ENCODE assay signal across 32 mouse cellular contexts in genomic region chr4:134043041-134043440, GRCm38 (mm10). TPM values are rescaled to one million over a fixed set of nuclear protein-coding genes. Genes with fewer than 3 reads are reported as not detected.
DNase-seq lines count a peak whose midpoint lies in the region; ATAC-seq and TF ChIP-seq lines count a peak whose summit lies in the region.
"Had no signal": no experiment of that assay in that cellular context is flagged by ENCODE, and none has a peak within 500 bp of the region (broad histone marks: within the 10 kb centered on the region; RNA-seq: fewer than 3 reads in every experiment).

No protein-coding gene starts in this region.

- no peaks in the 10 kb centered on the region for H3K36me3 ChIP-seq in forebrain, embryonic 10.5 days (replicated peaks)
- H3K36me3 ChIP-seq in forebrain, embryonic 12.5 days (replicated peaks): no peaks in the 10 kb centered on the region
- no peaks in the 10 kb centered on the region for H3K36me3 ChIP-seq in midbrain, embryonic 10.5 days
- no peaks in the 10 kb centered on the region for H3K36me3 ChIP-seq in intestine, postnatal 0 days (ENCODE audit: control insufficient read depth, insufficient read depth)
- H3K36me3 ChIP-seq: forebrain, embryonic 15.5 days; G1E; heart, embryonic 13.5 days; hindbrain, embryonic 12.5 days; limb, embryonic 13.5 days had no signal

- no peak overlapping the region for H3K9ac ChIP-seq in forebrain, embryonic 12.5 days
- no peak overlapping the region for H3K9ac ChIP-seq in intestine, postnatal 0 days (ENCODE audit: low read depth, low read length)
- H3K9ac ChIP-seq: forebrain, embryonic 15.5 days; heart, embryonic 13.5 days; hindbrain, embryonic 12.5 days; limb, embryonic 13.5 days; liver, postnatal 0 days had no signal

- no peak for DNase-seq in forebrain, embryonic 10.5 days (ENCODE audit: extremely low spot score, low spot score)
- peak; percentile 18 for DNase-seq in T-cell, adult 2 months (ENCODE audit: low spot score)
- DNase-seq in natural killer cell, adult 2 months (ENCODE audit: low spot score in 2 of 2): peak; percentile 36 to 61
- peak; percentile 31 to 60 for DNase-seq in thymus, postnatal 36 days
- no peak for DNase-seq in midbrain, embryonic 10.5 days (ENCODE audit: low spot score)
- no peak for DNase-seq in kidney, postnatal 14 days
- DNase-seq: adrenal gland, postnatal 10 days; cerebellum, adult 8-10 months; cerebellum, postnatal 25 days; heart, postnatal 10 days; kidney, adult 11 months; kidney, postnatal 25 days; liver, postnatal 0 days; lung, postnatal 4 days; midbrain, embryonic 14.5 days; right cerebral cortex, postnatal 4 days had no signal

- no peak overlapping the region for H3K4me3 ChIP-seq in forebrain, embryonic 10.5 days
- no peak overlapping the region for H3K4me3 ChIP-seq in forebrain, embryonic 12.5 days (replicated peaks)
- no peak overlapping the region for H3K4me3 ChIP-seq in midbrain, embryonic 10.5 days
- no peak overlapping the region for H3K4me3 ChIP-seq in intestine, postnatal 0 days (ENCODE audit: low read depth, low read length)
- H3K4me3 ChIP-seq: forebrain, embryonic 15.5 days; heart, embryonic 13.5 days; hindbrain, embryonic 12.5 days; left cerebral cortex, adult 2 months; limb, embryonic 13.5 days had no signal

- no peak for ATAC-seq in forebrain, embryonic 12.5 days (ENCODE audit: low FRiP score)
- no peak for ATAC-seq in intestine, postnatal 0 days
- ATAC-seq: forebrain, embryonic 15.5 days; liver, postnatal 0 days; lung, postnatal 0 days had no signal

- H3K4me2 ChIP-seq in forebrain, embryonic 12.5 days: no peak overlapping the region
- H3K4me2 ChIP-seq in intestine, postnatal 0 days (replicated peaks; ENCODE audit: low read depth): no peak overlapping the region
- H3K4me2 ChIP-seq: forebrain, embryonic 15.5 days; heart, embryonic 13.5 days; hindbrain, embryonic 12.5 days; limb, embryonic 13.5 days; liver, embryonic 11.5 days had no signal

- peaks cover 6% of the 10 kb centered on the region for H3K4me1 ChIP-seq in forebrain, embryonic 10.5 days
- no peaks in the 10 kb centered on the region; the same call in 1 of the 2 replicates for H3K4me1 ChIP-seq in forebrain, embryonic 12.5 days
- H3K4me1 ChIP-seq in midbrain, embryonic 10.5 days: no peaks in the 10 kb centered on the region; the same call in 1 of the 2 replicates
- H3K4me1 ChIP-seq in intestine, postnatal 0 days (replicated peaks; ENCODE audit: control insufficient read depth, insufficient read depth, low read length): no peaks in the 10 kb centered on the region
- H3K4me1 ChIP-seq: forebrain, embryonic 15.5 days had no signal

- TF ChIP-seq CTCF in intestine, postnatal 0 days (IDR thresholded peaks at IDR 0.05; ENCODE audit: low read depth): no peak

- 0 out of 2 replicates have a peak overlapping the region, but pooled peaks have one; percentile 25 for H3K27ac ChIP-seq in forebrain, embryonic 10.5 days
- H3K27ac ChIP-seq in forebrain, embryonic 12.5 days: no peak overlapping the region
- H3K27ac ChIP-seq in midbrain, embryonic 10.5 days (replicated peaks): no peak overlapping the region
- no peak overlapping the region for H3K27ac ChIP-seq in intestine, postnatal 0 days (ENCODE audit: low read depth, low read length)
- H3K27ac ChIP-seq: forebrain, embryonic 15.5 days; heart, embryonic 13.5 days; hindbrain, embryonic 12.5 days; left cerebral cortex, adult 2 months; limb, embryonic 13.5 days had no signal

- 66% methylated on average over 2 of the region's 2 CpGs for WGBS in forebrain, embryonic 10.5 days
- WGBS in forebrain, embryonic 12.5 days: 68% methylated on average over 2 of the region's 2 CpGs
- WGBS in midbrain, embryonic 10.5 days: 62% methylated on average over 2 of the region's 2 CpGs
- WGBS in intestine, postnatal 0 days: 58% methylated on average over 2 of the region's 2 CpGs

- H3K9me3 ChIP-seq in forebrain, embryonic 10.5 days: no peaks in the 10 kb centered on the region
- no peaks in the 10 kb centered on the region for H3K9me3 ChIP-seq in forebrain, embryonic 12.5 days
- no peaks in the 10 kb centered on the region for H3K9me3 ChIP-seq in midbrain, embryonic 10.5 days (replicated peaks)
- no peaks in the 10 kb centered on the region for H3K9me3 ChIP-seq in intestine, postnatal 0 days (ENCODE audit: control insufficient read depth)
- H3K9me3 ChIP-seq: forebrain, embryonic 15.5 days; heart, embryonic 13.5 days; hindbrain, embryonic 12.5 days; limb, embryonic 13.5 days had no signal

- no peaks in the 10 kb centered on the region for H3K27me3 ChIP-seq in forebrain, embryonic 10.5 days (ENCODE audit: poor library complexity, severe bottlenecking)
- no peaks in the 10 kb centered on the region for H3K27me3 ChIP-seq in forebrain, embryonic 12.5 days
- no peaks in the 10 kb centered on the region for H3K27me3 ChIP-seq in midbrain, embryonic 10.5 days (ENCODE audit: low read depth, poor library complexity, severe bottlenecking)
- H3K27me3 ChIP-seq in intestine, postnatal 0 days (replicated peaks; ENCODE audit: control insufficient read depth, insufficient read depth, low read length): no peaks in the 10 kb centered on the region
- H3K27me3 ChIP-seq: forebrain, embryonic 15.5 days; hindbrain, embryonic 12.5 days; limb, embryonic 13.5 days had no signal

RNA-seq across cellular contexts. Expression of gene Zfp683, which starts 10.6 kb away (rescaled TPM):
- not detected in 2 replicates for polyA plus RNA-seq in forebrain, embryonic 10.5 days (2016; fragmentation: Nextera tagmentation; extraction: Ambion mirVana)
- polyA plus RNA-seq in forebrain, embryonic 12.5 days (2016; fragmentation: Nextera tagmentation; extraction: Ambion mirVana): not detected in 2 replicates
- polyA plus RNA-seq in midbrain, embryonic 10.5 days (2016; fragmentation: Nextera tagmentation; extraction: Ambion mirVana): not detected in 2 replicates
- polyA plus RNA-seq in intestine, postnatal 0 days (2015; fragmentation: Nextera tagmentation; extraction: Ambion mirVana): not detected in 2 replicates
- polyA plus RNA-seq: embryonic facial prominence, embryonic 11.5 days; forebrain, embryonic 15.5 days; frontal cortex, adult 2 months; G1E; heart, embryonic 13.5 days; hindbrain, embryonic 12.5 days; kidney, embryonic 14.5 days; limb, embryonic 13.5 days; liver, embryonic 11.5 days; liver, postnatal 0 days; lung, postnatal 0 days; midbrain, embryonic 14.5 days; neural tube, embryonic 11.5 days; stomach, embryonic 14.5 days had no signal

RNA-seq across cellular contexts. Expression of gene Crybg2, which starts 17.6 kb away (rescaled TPM):
- polyA plus RNA-seq in forebrain, embryonic 10.5 days (2016; fragmentation: Nextera tagmentation; extraction: Ambion mirVana): 1.7 and 3.5 TPM in 2 replicates
- 0.62 and 0.96 TPM in 2 replicates for polyA plus RNA-seq in forebrain, embryonic 12.5 days (2016; fragmentation: Nextera tagmentation; extraction: Ambion mirVana)
- 2.0 TPM in 2 replicates for polyA plus RNA-seq in midbrain, embryonic 10.5 days (2016; fragmentation: Nextera tagmentation; extraction: Ambion mirVana)
- 17.9 and 22.5 TPM in 2 replicates for polyA plus RNA-seq in intestine, postnatal 0 days (2015; fragmentation: Nextera tagmentation; extraction: Ambion mirVana)
- polyA plus RNA-seq: heart, embryonic 13.5 days had no signal

RNA-seq across cellular contexts. Expression of gene Lin28a, which starts 24.4 kb away (rescaled TPM):
- 21.6 and 25.7 TPM in 2 replicates for polyA plus RNA-seq in forebrain, embryonic 10.5 days (2016; fragmentation: Nextera tagmentation; extraction: Ambion mirVana)
- polyA plus RNA-seq in forebrain, embryonic 12.5 days (2016; fragmentation: Nextera tagmentation; extraction: Ambion mirVana): 0.92 and 1.5 TPM in 2 replicates
- polyA plus RNA-seq in midbrain, embryonic 10.5 days (2016; fragmentation: Nextera tagmentation; extraction: Ambion mirVana): 16.9 and 29.2 TPM in 2 replicates
- not detected in 2 replicates for polyA plus RNA-seq in intestine, postnatal 0 days (2015; fragmentation: Nextera tagmentation; extraction: Ambion mirVana)
- polyA plus RNA-seq: forebrain, embryonic 15.5 days; frontal cortex, adult 2 months; G1E; gonadal fat pad, adult 2 months; kidney, embryonic 14.5 days; lung, postnatal 0 days had no signal

RNA-seq across cellular contexts. Expression of gene Dhdds, which starts 42.3 kb away (rescaled TPM):
- polyA plus RNA-seq in forebrain, embryonic 10.5 days (2016; fragmentation: Nextera tagmentation; extraction: Ambion mirVana): 40.3 and 41.9 TPM in 2 replicates
- polyA plus RNA-seq in forebrain, embryonic 12.5 days (2016; fragmentation: Nextera tagmentation; extraction: Ambion mirVana): 45.5 and 48.6 TPM in 2 replicates
- polyA plus RNA-seq in midbrain, embryonic 10.5 days (2016; fragmentation: Nextera tagmentation; extraction: Ambion mirVana): 38.8 and 41.4 TPM in 2 replicates
- polyA plus RNA-seq in intestine, postnatal 0 days (2015; fragmentation: Nextera tagmentation; extraction: Ambion mirVana): 26.1 TPM in 2 replicates

RNA-seq across cellular contexts. Expression of gene Cd52, which starts 51.8 kb away (rescaled TPM):
- 4.1 and 5.0 TPM in 2 replicates for polyA plus RNA-seq in forebrain, embryonic 10.5 days (2016; fragmentation: Nextera tagmentation; extraction: Ambion mirVana)
- polyA plus RNA-seq in forebrain, embryonic 12.5 days (2016; fragmentation: Nextera tagmentation; extraction: Ambion mirVana): 3.8 and 3.9 TPM in 2 replicates
- 5.1 TPM in 2 replicates for polyA plus RNA-seq in midbrain, embryonic 10.5 days (2016; fragmentation: Nextera tagmentation; extraction: Ambion mirVana)
- polyA plus RNA-seq in intestine, postnatal 0 days (2015; fragmentation: Nextera tagmentation; extraction: Ambion mirVana): 28.7 and 31.2 TPM in 2 replicates

Comparison
In these comparisons a context has a peak if more than half of its experiments do, and no peak if none do; other contexts are left out.
1. DNase-seq: peak in T-cell, adult 2 months (single experiment), natural killer cell, adult 2 months (2 of 2) and thymus, postnatal 36 days (2 of 2); none in forebrain, embryonic 10.5 days (single experiment), midbrain, embryonic 10.5 days (single experiment) and kidney, postnatal 14 days (single experiment).